Mouse (Mus musculus): Measurements from ENCODE around the gene Igf2r. TPM values are rescaled to one million over a fixed set of nuclear protein-coding genes. Genes with fewer than 3 reads are reported as not detected.

Igf2r gene
- total RNA-seq, 4 experiments from 2014 or later: 26.5 to 31.7 (median 27.7) TPM

DNA sequence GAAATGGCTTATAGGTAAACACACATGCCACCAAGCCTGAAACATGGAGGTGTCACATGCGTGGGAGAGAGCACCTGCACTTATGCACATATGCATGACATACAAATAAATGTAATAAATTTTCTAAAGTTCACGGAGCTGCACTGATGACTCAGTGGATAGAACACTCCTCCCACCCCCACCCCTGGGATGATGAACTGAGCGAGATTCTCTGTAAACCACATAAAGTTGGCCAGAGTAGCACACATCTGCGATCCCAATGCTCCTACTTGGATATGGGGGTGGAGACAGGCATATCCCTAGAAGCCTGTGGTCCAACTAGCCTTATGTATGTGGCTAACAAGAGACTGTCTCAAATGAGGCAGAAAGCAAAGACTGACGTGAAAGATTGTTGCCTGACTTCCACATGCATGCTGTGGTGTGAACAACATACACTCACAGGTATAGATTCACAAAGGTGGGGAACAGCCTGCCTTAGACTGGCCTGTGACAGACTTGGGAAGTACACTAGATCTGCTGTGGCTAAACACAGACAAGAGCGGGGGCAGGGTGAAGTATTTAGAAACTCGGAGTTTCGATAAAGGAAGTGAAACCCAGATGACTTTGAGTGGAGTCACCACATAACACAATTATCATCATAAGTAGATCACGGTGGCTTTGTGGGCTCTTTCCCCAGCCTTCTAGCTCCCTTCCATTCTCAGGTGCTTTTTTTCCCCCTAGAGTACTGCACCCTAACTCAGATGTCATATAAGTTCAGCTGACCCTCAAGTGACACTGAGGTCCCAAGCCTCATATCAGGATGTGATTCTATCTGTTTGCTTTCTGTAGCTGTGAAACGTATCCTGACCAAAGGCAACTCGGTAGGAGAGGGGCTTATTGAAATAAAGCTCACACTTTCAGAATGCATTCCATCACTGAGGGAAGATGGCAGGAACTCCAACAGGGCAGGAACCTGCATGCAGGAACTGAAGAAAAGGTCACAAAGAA lies 13.7 kb upstream of the Igf2r start:
- no peak for DNase-seq (ENCODE audit: low spot score in 2 of 2)

DNA sequence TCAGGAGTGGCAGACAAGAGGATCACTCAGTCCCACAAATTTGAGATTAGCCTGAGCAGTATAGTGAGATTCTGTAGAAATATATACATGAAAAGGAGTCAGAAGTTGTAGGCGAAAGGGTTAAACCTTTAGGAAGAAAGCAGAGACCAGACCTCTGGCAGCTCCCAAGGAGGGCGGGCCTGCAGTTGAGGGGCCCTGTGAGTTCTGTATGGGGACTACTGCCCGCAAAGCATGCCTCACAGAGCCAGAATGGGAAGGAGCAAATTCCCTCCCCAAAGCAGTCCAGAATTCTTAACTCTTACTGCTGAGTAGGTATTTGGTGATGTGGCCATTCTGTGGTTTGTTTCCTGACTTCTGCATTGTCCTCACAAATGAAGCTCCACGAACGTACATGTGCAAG lies 11.6 kb upstream of the Igf2r start:
- no peak for DNase-seq (ENCODE audit: low spot score in 2 of 2)

DNA sequence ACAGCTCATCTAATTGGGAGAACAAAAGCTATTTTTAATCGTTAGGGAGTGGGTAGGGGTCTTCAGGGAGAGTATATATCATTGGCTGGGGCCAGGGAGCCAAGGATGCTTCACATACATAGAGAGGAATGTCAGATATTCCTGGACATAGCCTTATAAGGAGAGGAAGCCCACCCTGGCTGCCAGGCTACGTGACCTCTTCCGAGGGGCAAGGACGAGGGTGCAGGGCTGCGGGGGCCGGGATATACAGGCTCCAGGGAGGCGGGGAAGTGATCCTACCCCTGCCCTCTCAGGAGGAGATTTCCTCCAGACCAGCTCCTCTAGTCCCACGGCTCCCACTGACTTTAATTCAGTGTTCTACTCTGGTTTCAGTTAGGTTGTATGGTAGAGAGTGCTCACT lies 10.7 kb upstream of the Igf2r start:
- no peak for DNase-seq (ENCODE audit: low spot score in 2 of 2)

DNA sequence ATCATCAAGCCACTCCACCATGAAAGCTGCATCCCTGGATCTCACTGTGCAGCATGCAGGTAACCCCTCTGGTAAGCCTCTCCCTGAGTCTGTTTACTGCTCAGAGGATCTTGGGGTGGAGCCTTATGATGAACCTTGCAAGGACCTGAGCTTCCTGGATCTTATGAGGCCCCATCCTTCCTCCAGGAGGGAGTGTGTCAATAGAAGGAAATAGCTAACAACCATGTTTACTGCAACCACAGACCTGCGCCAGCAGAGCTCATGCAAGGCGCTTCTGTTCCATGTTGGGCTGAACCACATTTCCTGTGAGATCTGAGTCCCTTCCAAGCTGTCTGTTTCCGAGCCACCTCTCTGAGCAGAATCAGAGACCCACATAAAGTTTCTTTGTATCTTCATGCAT lies 10.0 kb upstream of the Igf2r start:
- no peak for DNase-seq (ENCODE audit: low spot score in 2 of 2)

DNA sequence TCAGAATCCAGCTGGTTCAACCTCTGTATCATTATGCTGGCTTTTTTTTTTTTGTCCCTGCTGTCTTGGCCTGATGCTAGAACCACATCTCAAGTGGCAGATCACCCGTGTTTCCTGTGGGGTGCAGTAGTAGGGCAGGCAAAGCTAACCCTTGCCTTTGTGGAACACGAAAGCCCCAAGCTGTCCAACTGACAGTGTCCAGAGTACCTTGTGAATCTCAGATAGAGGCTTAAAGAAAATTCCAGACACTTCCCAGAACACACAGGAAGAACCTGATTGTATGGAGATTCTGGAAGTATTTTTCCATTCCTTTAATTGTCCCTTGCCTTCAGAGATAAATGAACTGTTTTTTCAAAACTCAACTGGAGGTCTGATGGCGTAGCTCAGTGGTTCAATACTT lies 4.5 kb upstream of the Igf2r start:
- DNase-seq (ENCODE audit: low spot score in 2 of 2): no peak

DNA sequence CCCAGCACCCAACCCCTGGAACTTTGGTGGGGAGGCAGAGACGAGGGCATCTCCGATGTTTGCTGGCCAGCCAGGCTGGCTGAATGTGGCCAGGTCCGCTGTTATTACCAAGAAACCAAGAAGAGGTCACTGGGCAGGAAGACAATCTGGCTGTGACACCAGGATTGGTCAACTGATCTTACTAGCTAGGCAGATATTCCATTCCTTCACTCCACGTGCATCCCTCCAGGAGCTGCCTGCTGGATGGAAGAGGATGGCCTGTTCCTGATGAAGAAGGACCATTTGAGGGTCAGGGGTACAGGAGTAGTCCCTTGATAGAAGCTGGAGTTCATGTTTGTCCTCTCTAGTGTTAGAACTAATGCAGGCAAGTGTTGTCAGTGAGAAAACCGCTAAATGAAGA lies 1.0 kb upstream of the Igf2r start:
- no peak for DNase-seq (ENCODE audit: low spot score in 2 of 2)

DNA sequence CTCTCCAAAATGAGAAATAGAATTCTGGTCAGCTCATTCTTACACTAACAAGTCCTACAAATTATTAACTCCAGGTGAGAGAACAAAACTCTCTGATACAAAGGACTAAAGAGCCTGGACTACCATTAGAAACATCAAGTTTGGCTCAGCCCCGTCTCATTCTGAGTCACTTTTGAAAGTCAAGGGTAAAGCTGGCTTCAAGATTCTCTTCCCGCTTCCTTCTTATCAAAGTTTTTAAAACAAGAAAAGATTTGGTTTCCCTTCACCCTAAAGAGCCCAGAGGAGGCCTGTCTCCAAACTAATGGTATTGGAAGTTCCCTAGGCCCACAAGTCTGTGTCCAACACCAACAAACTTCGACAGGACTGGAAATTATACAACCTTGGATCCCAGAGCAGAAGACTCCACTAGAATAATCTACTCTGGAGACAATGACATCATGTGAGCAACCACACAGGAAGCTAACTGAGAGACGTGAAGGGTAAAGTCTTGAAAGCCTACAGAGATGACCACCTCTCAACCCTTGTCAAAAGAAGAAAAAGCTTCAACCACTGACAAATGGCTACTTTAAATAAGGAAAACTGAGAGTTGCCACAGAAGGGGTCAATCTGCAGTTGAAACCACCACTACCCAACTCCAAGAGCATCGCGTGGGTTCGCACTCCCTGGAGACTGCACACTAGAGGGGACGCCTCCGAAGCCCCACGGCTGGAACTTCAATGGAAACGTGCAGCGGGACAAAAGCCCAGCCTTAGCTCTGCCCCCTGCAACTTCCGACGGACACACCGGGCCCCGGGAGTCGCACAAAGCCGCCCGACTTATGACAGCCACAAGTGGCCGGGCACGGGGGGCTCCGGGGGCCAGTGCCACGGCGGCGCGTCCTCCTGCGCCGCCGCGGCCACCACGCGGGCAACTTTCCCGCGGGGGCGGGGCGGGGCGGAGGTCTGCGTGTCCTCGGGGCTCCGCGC lies 767 bp downstream of the Igf2r start:
- no peak for DNase-seq (ENCODE audit: low spot score in 2 of 2)

DNA sequence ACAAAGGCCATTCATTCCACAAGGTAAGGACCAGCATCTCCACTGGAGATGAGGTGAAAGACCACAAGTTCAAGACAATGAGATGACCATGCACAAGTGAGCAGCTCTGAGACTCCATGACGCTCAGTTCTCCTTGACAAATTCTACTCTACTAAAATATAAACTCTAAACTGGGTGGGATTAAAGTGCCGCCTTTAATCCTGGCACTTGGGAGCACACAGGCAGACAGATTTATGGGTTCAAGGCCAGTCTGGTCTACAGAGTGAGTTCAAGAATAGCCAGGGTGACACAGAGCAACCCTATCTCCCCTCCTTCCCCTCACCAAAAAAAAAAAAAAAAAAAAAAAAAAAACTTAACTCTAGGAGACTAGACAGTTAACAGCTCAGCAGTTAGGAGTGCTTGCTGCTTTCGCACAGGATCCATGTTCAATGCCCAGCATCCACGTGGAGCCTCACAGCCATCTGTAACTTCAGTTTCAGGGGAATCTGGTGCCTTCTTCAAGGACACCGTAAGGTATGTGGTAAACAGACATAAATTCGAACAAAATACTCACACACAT lies 2.1 kb downstream of the Igf2r start:
- DNase-seq (ENCODE audit: low spot score in 2 of 2): no peak

DNA sequence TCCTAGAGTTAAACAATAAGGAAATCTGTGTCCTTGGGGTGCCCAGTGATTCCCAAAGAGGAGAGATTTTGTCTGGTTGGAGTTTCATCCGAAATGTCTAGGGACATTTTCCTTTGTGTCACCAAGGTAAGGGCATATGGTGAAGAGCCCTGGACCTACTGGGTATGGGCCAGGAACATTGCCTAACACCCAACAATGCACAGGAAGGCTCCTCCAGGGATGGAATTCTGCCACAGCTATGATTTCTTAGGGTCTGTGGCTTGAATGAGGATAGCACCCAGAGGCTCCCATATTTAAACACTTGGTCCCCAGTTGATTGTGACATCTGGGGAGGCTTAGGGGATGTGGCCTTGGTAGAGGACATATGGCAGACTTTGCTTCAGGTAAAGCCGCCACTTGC lies 6.1 kb downstream of the Igf2r start:
- no peak for DNase-seq (ENCODE audit: low spot score in 2 of 2)

DNA sequence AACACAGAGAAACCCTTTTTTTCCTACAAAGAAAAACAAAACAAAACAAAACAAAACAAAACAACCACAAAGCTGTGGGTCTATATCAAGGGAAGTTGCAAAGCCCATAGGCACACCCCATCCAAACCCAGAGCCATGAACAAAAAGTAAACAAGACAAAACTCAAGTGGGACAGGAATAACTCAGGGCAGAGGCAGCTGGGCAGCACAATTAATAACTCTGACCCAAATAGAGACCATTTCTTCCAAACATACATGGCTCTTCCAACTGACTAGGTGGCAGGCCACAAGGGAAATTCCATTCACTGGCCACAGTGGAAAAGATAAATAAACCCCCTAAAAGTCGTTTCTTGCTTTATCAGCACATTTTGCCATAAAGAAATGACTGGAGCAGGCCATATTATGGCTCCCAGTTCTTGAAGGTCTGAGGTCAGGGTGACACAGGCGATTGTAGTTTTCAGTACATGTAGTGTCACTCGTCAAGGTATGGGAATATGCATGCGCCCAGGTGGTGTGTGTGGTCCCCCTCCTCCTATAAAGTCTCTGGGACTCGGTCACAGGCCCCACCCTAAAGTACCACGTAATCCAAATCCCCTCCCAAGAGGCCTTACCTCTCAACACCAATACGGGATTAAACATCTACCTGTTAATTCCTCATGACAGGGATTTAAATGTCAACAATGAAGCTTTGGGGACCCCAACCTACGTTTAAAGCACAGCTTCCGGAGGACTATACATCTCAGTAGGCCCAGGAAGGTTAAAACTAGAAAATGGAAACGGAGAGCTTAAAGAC lies 8.9 kb downstream of the Igf2r start:
- DNase-seq (ENCODE audit: low spot score in 2 of 2): no peak

DNA sequence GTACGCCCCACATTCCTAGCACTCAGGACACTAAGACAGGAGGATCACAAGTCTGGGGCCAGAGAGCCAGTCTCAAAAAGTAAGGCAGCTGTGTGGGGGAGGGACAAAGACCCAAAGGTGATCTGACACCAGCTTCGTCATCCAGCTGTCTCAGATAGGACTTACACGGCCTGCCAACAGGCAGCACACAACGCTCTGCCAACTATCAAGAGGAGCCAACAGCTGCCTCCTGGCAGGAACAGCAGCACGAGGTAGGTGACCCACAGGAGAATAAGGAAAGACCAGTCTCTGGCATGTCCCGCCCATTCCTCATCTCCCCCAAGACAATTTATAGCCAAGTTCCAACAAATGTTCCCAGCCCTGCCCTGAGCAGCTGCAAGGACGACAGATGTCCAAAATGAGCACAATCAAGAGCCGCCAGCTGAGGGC lies 9.8 kb downstream of the Igf2r start:
- no peak for DNase-seq (ENCODE audit: low spot score in 2 of 2)

DNA sequence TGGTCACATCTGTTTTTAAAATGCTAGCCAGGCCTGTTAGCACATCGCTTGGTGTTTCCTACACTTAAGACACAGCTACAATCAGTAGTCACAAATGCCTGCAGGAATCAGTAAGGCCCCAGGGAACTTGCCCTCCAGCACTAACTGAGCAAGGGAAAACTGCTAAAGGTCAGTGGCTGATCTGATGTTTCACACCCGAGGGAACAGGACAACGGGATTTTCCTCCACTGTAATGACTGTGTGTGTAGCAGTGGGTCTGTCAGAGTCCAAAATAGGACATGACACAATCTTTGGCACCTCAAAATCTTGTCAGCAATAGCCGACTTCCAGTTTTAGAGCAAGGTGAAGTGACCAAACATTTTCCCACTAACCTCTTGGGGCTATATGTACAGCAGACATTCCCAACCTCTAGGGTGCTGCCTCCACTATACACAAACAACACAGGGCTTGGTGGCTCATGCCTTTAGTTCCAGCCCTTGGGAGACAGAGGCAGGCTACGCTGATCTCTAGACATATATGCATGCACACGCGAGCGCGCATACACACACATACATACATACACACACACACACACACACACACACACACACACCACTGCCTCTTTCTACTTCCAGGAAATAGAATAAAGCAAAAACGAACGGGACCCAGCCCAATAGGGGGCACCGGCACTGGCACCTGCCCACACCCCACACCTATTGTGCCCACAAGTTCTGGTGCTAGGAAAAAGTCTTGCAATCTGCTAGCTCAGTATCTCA lies 10.6 kb downstream of the Igf2r start:
- no peak for DNase-seq (ENCODE audit: low spot score in 2 of 2)

DNA sequence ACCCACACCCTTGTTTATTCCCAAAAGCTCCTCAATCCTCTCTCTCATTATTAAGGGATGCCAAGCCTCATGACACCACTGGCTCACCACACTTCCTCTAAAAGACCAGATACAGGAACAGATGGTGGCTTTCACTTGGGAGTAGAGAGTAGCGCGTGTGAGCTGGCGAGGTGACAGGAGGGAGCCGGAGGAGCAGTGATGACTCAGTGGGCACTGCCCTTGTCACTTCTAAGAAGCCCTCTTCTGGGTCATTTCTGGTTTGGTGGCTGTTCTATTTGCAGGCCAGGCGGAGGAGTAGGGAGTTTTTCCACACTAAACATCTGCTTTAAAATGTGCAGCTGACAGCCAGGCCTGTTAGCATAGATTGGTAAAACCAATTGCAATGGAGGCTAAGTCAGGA lies 11.5 kb downstream of the Igf2r start:
- DNase-seq (ENCODE audit: low spot score in 2 of 2): peak in 1 of 2 experiments; percentile 39

DNA sequence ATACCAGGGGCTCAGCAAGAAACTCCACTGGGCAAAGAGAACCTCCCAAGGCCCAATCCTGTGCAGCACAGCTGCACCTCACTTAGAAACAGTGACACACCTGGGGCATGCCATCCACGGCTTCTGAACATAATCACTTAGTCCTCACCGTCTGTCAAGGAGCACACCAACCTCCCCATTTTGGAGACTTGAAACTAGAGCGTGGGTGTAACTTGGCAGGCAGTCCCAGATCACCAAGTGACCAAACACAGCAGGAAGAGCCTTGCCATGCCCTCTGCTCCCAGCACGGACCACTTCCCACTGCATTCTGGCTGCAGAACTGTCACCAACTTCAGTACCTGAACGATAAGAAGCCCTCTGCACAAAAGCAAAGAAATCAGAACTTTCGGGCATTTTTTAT lies 12.3 kb downstream of the Igf2r start:
- DNase-seq (ENCODE audit: low spot score in 2 of 2): no peak

DNA sequence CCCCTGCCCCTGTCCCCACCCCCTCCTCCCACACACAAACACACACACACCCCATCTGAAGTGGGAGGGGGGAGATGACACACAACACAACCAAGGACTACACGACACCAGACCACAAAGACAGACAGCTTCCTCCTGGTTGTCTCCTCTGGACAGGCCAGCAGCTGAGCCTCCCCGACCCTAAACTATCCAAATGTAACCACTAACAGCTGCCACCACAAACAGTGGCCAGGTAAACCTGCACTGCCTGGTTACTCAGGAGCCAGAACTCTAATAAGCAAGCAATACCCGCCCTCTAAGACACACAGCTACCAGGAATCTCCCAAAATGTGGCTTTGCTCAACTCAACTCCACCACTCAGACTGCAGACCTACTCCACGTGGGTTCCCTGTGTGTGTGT lies 13.5 kb downstream of the Igf2r start:
- no peak for DNase-seq (ENCODE audit: low spot score in 2 of 2)

DNA sequence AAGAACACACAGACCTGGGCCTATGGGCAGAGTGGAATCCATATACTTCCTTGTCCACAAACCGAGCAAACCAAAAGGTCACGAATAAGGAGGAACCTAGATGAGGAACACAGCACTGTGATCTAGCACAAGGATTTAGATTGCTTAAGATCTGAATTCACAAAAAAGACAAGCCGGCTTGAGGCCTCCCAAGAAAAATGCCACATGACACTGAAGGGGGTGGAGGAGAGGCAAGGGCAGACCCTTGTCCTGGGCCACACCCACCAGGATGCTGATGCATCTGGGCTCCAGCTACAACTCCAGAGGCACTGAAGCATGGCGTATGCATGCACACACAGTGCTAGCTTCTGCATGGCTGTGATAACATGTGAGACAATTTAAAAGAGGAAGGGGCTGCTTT lies 14.3 kb downstream of the Igf2r start:
- DNase-seq (ENCODE audit: low spot score in 2 of 2): no peak

DNA sequence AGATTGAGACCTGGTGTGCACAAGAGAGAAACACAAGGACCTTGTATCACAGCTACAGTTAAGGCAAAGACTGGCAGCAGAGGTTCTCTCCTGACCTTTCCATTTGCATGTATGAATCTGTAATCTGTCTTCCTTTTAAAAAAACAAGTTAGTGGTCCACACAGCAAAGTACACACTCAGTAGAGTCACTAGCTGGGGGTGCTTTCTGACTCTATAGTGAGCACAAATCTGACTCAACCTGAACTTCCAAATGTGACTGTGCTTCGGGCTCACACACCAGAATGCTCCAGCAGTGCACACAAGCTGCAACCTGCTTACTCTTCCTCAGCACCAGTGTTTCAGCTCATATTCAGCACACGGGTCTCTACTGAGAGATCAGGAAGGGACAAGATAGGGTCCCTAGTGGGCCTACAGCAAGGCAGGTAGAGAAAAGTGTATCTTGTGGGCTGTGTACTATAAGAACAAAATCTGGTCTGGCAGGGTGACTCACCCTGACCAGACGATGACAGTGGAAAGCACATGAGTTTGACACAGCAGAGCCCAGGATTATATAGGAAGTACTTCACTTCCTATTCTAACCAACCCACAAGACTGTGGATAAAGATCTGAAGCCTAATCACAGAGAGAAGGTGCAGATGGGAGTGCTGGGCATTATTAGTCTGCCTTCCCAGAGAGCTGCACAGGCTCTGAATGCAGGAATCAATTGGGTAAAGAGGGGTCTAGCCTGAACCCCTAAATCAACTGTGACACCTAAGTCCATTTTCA lies 15.0 kb downstream of the Igf2r start:
- no peak for DNase-seq (ENCODE audit: low spot score in 2 of 2)

DNA sequence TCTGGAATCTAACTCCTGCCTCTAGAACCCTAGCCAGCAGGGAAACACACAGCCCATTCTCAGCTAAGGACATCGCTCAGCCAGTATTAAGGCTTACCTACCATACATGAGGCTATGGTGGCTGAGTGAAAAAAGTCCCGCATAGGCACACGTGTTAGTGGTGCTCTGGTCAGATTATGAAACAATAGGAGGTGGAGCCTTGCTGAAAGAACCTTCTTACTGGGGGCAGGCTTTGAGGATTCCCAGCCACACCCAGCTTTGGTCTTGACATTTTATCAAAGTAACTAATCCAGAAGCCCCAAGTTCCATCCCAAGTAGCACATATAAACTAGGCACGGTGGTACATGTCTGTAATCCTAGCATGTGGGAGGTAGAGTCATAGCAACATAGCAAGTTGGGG lies 16.4 kb downstream of the Igf2r start:
- no peak for DNase-seq (ENCODE audit: low spot score in 2 of 2)

DNA sequence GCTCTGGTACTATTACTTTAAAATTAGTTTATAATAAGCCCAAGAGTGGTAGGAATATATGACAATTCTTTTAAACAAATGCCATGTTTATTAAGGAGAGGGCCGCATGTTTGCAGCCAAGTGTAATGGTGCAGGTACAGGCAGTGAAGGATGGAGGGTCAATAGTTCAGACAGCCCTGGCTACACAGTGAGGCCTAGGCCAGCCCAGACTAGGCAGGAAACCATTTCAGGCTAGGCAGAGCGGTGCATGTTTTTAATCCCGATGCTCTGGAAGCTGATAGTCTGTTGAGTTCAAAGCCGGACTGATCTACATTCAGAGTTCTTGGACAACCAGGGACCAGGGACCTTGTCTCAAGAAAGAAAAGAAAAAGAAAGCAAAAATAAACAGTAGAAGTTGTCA lies 17.8 kb downstream of the Igf2r start:
- DNase-seq (ENCODE audit: low spot score in 2 of 2): no peak

DNA sequence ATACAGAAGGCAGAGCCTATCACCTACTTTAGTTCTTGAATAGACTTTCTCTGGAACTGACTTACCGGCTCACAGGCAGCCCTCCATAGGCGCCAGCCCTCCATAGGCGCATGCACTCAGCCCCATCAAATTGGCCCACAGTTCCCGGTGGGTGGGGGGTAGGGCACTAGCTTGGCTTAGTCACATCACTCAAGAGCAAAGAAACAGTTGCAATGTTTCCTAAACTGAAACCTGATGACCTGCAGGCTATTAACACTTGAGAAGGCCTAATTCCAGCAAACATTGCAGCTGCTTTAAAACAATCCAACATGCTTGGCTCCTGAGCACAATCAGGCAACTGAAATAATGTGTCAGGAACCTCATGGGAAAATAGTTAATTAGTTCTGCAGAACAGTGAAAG lies 18.2 kb downstream of the Igf2r start:
- no peak for DNase-seq (ENCODE audit: low spot score in 2 of 2)

All from layer of hippocampus, adult 8-10 months (tissue).